Mouse (Mus musculus): ENCODE data around the gene Cby1.
A peak's percentile ranks its signal among the peaks of the same experiment; 100 is the strongest.

Gene Cby1

DNA sequence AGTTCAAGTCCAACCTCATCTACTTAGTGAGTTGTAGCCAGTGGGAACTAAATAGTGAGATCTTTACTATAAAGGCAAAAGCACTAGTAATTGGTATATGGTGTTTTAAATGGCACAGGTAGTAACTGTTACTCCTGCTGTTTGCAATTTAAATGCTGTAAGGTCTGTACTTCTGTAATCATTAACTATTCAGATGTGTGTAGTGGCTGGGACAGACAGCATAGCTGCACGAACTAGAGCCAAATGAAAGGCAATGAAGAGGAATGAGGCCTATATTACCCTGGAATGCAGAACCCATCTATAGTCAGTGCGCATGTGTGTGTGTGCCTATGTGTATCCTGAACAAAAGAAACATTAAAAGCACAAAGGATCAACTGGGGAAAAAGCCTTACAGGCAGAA, 18.9 kb downstream of the Cby1 start:
- DNase-seq (ENCODE audit: low spot score): no peak

DNA sequence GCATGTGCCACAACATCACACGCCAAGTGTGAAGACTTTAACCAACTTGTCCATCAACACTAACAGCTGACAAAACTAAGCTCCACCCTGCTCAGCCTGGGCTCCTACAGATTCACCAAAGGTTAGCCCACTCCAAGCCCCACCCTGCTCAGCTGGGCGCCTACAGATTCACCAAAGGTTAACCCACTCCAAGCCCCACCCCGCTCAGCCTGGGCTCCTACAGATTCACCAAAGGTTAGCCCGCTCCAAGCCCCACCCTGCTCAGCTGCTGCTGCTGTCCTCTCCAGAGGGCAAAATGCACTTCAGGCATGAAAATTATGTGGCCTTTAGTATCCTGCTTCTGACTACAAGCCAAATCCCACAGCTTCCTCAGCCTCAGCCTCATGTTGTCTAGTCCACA, 23.0 kb downstream of the Cby1 start:
- DNase-seq (ENCODE audit: low spot score): no peak

DNA sequence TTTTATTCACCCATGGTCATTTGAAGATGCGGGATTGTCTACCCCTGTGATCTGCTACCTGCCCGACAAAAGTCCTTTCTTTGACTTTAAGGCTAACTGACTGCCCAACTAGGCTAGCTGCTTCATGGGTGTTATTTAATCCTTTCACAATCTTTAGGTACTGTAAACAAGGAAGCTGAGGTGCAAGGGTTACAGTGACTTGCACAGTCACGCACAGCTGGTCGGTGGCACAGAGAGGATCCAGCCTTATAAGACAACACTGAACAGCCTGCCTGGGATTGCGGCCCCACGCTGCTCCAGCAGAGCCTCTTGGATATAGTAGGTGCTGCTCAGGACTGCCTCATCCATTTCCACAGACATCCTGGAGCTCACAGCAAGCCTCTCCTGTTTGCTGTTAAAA, 24.1 kb downstream of the Cby1 start:
- no peak for DNase-seq (ENCODE audit: low spot score)

DNA sequence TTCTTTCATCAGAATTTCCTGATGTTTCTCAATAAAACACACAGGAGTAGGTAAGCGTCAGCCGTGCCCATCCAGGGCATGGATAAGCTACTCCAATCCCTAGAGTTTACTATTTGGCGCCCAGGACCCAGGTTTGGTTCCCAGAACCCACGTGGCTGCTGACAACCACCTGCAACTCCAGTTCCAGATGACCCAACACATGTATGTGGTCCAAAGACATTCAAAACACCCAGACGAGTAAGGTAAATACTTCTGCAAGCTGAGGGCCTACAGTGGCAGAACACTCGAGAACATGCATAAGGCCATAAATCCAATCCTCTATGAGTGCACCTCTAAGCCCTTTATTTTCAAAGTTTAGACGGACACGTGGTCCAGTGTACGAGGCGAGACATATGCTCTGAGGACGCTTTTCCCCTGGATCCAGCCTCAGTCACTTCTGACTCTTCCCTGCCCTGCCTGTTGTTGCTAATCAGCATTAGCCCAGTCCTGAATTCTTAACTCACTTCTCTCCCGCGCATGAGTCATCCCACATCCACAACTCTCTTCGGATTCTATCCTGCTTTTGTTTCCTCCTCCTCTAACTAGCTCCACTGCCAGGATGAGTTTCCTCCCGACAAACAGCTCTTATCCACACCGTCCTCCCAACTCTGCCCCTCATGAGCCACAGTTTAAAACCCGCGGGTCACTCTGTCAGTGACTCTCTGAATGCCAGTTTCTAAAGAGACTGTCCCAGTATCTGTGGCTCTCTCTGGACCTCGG, 24.9 kb downstream of the Cby1 start:
- DNase-seq (ENCODE audit: low spot score): no peak

DNA sequence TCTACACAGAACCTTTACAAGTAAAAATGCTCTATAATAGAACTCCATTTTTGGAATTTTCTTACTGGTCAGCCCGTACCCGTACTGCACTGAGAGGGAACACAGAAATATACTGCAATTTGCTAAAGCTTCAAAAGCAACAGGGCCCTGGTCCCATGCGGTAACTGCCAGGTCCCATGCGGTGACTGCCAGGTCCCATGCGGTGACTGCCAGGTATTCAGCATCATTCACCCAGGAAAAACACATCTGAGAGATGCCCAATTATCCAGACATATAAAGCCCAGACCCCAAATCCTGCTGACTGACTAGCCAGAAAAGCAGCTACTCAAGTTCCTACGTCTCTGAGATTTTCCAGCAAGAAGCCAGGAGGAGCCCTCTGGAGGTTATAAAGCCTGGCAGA, 25.6 kb downstream of the Cby1 start:
- DNase-seq (ENCODE audit: low spot score): no peak

DNA sequence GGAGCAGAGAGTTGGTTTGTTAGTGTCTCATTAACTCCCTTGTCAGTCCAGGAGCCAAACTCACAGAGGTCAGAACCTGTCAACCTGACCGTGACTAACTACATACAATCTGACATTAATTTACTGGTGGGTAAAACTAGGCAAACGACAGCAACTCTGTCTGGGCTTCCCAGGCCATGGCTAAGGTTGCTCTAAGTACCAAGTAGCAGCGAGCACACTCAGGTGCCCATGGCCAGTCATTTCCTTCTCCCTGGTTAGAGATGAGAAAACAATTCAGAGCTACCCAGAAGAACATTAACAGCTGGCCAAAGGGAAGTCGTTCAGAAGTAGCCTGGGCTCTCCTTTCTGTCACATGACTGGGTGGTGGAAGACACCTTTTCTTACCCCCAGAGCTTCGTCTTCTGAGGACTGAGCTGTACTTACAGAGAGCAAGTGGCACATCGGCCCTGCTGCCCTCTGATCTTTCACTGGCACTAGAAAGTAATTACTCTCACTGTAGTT, 26.2 kb downstream of the Cby1 start:
- DNase-seq (ENCODE audit: low spot score): no peak

DNA sequence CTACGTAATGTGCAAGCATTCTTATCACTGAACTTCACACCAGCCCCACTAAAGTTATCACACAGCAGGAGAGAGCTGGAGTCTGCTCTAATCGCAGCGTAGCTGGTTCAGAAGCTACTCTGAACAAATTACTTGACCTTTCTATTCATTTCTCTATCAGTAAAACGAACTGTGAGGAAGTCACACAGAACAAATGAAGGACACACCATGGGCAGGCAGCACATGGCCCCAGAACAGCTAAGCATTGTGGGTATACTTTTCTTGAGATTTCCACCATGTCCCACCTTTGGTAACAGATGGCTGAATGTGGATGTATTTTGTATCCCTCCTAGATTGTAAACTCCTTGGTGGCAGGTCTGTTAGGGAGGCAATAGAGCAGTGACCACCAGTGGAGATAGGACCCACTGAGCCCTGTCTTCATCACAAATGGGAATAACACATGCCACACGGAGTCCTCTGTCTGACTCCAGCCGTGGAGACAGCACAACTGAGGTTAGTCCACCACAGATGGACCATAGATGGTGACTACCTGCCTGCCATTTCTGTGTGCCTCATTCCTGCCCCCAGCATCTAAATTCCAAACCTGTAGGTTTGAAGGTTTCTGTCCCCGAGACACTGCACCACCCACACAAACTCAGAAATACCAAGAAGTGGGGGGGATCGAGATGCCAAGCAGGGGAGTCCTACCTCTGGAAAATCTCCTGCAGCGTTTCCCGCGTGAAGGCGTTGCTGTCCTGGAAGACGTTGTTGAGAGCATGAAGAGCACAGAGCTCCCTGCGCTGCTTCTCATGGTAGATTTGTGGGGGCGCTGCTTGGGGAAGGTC, 27.3 kb downstream of the Cby1 start:
- DNase-seq (ENCODE audit: low spot score): no peak

DNA sequence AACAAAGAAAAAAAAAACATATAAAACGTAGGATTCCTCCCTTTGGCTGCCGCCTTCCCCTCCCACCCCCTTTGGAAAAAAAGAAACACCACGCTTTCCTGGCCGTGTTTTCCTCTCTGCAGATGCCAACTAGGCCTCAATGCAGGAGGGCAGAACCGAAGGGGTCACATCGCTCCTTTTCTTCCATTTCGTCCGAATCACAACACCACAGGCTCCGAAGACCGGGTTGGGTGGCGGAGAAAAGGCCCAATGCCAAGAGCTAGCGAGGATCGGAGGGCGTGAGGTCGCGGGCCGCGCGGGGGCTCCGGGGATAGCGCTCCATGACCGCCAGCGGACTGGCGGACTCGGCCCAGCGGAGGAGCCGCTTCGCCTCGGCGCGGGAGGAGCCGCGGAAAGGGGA, 28.2 kb downstream of the Cby1 start:
- DNase-seq (ENCODE audit: low spot score): peak; percentile 52

DNA sequence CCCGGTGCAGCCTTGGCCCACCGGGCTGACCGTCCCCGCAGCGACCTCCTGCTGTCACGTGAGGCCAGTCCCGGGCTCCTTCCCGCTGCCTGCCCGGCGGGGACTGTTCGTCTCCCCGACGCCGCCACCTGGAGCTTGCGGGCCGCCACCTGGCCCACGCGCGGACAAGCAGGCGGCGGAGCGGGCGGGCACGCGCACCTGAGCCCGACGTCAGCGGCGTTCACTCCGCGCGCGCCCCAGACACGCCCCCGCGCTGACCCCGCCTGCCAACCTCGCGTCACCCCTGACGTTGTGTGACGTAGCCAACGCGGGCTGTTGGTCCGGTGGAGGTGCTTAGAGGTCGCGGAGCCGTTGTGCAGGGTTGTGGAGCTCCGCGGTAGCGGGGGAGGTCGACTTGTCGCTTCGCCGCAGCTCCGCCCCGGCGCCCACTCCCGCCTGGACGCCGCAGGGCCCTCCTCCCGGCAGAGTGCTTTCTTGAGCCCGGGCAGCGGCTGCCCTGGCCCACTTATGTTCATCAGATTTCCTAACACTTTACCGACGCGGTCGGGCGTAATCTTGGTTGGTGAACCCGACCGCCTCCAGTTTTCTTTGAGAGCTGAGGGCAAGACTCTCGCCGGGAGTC, 28.8 kb downstream of the Cby1 start, which contains the start of gene Josd1:
TSS of gene Josd1 (minus strand) at position 274 of the 622 bp plus-strand sequence.
- DNase-seq (ENCODE audit: low spot score): peak; percentile 94

DNA sequence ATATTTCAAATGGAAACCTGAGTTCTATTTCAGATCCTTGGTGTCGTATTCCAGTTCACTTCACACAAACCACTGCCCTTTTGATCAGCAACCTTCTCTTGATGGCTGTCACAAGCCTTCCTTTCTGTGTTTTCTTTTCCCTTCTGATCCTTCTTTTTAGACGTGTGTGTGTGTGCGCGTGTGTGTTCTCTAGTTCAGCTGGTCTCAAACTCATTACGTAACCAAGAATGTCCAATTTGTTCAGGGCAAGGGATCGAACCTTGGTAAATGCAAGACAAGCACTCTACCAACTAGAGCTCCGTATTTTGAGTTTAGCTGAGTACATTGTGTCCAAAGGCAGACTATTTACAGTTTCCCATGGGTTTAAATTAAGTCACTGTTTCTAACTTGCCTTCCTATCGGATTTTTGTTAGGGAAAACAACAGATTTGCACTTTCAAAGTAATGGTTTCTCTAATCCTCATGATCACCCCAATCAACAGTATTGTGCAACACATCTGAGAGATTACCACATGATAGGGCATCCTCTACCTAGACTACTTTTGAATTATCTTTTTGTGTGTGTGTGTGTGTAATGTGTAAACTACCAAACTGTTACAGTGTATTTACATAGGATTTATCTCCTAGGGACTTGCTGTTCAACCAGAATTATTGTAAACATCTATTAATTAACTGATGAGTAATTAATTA, 29.4 kb downstream of the Cby1 start:
- DNase-seq (ENCODE audit: low spot score): no peak

DNA sequence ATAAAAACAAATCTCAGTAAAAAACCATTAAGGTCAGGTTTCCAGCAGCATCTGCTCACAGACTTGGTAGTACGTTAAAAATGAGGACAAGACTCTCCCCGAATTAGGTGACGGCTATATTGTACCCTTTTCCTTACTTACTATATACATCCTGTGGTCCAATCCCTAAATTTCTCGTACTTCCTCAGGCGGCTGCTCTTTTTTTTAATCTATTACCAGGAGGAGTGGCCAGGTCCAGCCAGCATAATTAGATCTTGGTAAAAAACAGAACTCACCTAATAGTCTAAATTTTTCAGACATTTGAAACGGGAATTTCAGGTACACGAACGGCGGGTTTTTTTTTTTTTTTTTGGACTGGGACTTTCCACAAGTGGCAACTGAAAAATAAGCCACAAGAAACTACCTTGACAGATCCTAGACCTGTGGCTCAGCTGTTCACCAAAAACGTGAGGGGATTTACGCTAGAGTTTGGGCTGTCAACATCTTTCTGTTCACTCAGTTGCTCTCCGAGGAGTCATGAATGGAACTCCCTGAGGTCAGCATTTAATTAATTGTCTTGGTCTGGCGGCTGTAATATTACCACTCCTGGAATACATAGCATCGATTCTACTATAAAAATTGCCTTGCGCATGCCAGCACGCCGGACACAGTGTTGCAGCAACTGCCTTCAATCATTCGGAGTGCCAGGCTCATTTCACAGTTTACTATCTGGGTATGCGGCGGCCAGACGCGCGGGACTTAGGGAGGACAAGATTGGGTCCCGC, 30.8 kb downstream of the Cby1 start:
- no peak for DNase-seq (ENCODE audit: low spot score)

DNA sequence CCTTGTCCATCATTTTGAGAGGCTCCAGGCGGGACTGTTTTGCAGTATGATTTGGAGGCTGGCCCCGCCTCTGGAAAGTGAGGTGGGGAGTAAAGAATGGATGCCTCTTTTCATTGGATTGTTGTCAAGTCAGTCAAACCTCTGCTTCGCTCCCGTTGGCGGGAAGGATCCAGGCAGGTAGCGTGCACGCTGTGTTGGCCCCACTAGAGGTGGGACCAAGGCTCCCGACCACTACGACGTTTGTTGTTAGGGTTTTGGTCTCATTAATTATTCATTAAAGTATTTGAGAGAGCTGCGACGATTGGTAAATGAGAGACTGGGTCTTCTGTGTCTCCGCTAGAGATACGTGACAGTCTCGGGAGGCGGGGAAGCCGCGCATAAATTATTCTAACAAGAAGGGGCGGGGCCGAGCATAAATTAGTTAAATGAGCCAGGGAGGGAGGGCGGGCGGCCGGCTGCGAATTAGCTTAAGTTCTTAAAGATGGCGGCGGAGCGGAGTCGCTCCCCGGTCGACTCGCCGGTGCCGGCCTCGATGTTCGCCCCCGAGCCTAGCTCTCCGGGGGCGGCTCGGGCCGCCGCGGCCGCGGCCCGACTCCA, 31.5 kb downstream of the Cby1 start, which contains the start of gene Gtpbp1:
TSS of gene Gtpbp1 (plus strand) at position 420 of the 597 bp plus-strand sequence.
- peak; percentile 100 for DNase-seq (ENCODE audit: low spot score)

DNA sequence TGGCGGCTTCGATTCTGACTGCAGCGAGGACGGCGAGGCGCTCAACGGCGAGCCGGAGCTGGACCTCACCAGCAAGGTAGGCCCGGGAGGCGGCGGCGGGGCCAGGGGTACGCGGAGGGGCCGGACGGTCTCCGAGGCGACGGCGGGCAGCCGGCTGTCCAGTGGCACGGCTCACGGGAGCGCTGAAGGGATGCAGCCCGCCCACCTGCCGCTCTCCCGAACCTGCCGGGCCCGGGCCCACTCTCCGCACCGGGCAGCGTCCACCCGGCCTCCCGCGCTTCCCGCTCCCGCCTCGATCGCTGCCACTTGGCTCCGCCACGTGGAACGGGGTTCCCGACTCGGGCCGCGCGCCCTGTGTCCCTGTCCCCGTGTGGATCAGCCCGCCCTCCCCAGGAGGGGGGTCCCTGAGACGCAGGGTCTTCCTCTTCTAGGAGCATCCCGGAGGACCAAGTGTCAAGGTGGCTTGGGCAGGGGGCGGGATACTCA, 32.1 kb downstream of the Cby1 start:
- no peak for DNase-seq (ENCODE audit: low spot score)

DNA sequence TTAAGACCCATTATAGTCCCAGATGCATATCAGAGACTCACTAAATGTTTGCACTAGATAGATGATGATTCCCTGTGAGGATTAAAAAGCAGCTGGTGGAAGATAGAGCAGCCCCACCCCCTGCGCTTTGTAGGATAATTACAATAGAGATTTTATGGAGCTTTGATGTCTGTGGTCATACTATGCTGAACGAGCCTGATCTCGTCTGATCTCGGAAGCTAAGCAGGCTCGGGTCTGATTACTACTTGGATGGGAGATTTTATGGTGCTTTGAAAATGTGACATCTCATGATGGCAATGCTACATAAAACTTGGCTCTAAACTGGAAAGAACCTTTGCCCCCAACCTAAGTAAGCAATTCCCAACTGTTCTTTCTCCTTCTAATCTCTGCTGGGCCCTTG, 33.3 kb downstream of the Cby1 start:
- DNase-seq (ENCODE audit: low spot score): no peak

DNA sequence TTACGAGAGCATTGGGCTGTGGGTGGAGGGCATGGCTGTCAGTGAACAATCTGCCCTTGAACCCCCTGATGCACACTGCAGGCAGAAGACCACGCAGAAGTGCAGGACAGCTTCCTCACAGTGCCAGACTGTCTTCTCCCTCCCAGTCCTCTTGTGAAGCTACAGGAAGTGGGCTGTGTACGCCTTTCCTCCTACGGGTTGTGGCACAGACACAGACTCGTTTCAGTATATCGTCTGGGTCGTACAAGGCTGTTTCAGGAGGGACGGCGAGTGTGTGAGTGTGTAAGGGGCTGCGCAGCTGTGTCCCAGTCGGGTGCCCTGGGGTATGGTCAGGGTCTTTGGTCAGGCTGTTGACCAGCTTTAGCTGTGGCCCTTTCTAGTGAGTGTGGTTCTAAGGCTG, 34.7 kb downstream of the Cby1 start:
- no peak for DNase-seq (ENCODE audit: low spot score)

DNA sequence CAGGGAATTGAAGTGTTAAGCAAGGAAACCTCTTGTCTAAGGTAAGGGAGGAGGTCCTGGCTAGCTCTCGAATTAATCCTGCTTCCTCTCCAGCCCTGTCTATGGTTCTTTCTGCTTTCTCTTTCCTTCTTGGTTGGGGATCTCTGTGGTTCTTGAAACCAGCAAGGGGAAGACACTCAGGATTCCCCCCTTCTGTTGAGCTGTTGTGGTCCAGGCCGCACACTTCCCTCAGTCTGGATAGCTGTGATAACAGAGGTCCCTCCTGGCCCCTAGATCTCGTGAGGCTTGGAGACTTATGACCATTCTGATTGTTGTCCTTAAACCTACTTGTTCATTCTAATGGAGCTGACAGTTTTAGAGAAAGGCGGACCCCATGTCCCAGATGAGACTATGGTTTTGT, 35.5 kb downstream of the Cby1 start:
- no peak for DNase-seq (ENCODE audit: low spot score)

DNA sequence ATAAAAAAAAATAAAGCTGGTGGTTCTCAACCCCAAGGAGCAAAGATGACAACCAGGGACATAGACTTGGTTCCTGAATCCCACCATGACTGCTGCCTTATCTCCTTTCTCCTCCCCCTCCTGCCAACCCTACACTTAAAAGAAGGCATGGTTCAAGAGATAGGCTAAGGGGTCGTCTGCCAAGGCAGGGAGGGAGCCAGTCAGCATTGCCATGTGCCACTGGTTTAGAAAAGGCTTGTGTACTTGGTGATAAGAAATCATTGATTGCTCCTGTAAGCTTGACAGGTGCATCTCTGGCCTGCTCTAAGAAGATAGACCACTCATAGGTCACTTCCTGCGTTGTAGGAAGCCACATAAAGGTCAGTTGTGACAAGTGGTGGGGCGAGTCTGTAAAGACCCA, 36.5 kb downstream of the Cby1 start:
- DNase-seq (ENCODE audit: low spot score): no peak

DNA sequence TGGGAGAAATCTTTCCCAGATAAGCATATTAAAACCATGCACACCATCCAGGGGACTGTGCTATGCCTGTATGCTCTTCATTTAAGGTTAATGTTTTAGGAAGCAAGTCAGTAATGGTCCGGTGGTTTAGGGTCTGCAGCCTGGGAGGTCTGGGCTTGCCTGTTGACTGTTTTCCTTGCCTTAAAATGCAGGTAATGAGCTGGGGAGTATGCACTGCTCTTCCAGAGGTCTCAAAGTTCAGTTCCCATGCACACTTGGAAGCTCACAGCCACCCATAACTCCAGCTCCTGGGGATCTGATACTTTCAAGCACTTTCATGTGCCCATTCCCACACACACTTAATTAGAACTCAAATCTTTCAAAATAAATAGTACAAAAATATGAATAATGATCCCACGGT, 37.5 kb downstream of the Cby1 start:
- no peak for DNase-seq (ENCODE audit: low spot score)

DNA sequence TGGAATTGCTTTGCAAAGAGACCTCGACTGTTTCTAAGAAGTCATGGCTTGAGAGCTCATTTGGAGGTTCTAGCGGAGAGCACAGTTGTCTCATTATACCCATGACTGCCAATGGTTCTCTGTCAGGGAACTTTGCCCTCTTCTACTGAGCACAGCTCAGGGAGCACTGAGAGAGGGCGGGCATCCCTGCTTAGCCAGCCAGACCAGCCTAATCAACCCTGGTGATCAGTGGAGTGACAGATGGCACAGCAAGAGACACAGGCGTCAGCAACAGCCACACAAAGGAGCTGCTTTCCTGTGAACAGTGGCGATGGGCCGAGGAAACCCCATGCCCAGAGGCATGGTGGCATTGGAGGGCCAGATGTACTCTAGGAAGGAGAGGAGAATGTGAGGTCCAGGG, 38.0 kb downstream of the Cby1 start:
- no peak for DNase-seq (ENCODE audit: low spot score)

DNA sequence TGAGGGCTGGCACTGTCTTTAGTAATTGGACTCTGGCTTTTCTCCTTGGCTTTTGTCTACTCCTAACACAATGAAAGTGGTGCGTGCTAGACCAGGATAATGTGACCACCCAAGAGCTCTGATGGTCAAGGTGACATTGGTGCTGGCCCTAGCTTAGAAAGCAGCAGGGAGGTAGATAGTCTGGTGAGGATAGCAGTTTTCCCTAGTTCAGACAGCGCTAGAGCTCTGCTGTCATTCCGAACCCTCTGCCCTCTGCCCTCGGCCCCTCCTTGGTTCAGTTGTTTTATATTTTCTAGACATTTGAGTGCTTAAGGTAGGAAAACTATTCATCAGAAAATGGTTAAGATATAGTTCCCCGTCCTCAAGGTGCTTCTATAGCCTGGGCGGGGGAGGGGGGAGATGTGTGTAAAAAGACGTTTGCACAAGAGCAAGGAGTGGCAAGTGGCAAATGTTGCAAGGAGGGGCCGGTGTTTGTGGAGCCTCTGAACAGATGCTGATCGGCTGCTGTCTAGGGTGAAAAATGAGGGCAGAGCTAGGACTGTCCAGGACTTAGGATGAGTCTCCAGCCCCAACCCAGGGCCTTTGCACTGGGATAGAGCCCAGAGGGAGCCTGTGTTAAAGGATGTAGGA, 38.7 kb downstream of the Cby1 start:
- DNase-seq (ENCODE audit: low spot score): no peak
